Mouse (Mus musculus): ENCODE data around the gene Ptcd1.

DNA sequence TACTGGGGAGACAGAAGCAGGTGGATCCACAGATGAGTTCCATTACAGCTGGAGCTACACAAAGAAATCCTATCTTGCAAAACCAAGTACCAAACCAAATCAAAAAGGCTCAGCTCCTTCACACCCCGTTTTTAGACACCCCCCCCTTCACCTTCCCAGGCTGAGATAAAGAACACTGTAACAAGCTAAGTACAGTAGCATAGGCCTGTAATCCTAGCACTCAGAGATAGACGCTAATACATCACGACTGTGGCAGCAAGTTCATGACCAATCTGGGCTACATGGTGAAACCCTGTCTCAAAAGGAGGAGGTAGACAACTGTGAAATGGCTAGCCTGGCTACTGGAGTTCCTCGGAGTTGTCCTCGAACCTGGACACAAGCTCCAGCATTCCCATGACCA is 23.5 kb upstream of the Ptcd1 start:
- TF ChIP-seq EP300 (IDR thresholded peaks at IDR 0.05), result no peak
- TF ChIP-seq CTCF (IDR thresholded peaks at IDR 0.05), result no peak

All from lung, postnatal 0 days (tissue).